Mouse (Mus musculus) urinary bladder, postnatal 14 days (tissue): Measurements from ENCODE around the gene Fzd5.

ENCODE experiments used
- DNase-seq: peaks from one replicate; pipeline ENCODE4 v3.0.0; 2021; ENCODE audit warnings: low spot score

Gene Fzd5

DNA sequence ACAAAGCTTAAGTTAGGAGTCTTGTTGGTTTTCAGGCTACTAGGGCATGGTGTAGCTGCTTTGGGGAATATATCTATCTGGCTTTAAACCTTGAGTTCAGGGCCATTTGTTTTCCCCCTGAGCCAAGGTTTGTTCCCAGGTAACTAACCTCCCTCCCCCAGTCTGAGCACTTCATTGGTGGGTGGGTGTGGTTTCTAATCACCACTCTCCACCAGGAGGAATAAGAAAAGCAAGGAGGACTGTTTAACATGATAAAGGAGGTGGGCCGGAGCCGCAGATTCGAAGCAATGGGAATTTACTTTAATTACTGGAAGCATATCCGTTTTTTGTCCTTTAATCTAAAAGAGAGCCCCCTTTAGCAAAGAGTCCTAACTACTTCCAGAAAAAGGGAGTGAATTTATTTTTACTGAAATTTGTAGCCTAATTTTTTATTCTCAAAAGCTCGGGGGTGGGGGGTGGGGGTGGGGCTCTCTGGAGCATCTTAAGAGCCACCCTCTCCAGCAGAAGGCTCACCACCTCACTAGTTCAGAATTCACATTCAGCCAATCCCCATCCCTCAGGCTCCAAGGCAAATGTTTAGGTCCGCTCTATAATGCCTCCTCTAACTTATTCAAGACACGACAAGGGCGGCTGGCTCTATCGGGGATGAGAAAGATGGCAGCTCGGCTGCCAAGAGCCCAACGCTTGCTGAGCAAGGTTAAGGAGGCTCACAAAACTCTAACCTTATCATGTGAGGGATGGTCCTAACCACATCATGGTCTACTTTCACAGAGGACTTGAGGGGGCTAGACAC, 3.9 kb downstream of the Fzd5 start:
- DNase-seq: no peak

DNA sequence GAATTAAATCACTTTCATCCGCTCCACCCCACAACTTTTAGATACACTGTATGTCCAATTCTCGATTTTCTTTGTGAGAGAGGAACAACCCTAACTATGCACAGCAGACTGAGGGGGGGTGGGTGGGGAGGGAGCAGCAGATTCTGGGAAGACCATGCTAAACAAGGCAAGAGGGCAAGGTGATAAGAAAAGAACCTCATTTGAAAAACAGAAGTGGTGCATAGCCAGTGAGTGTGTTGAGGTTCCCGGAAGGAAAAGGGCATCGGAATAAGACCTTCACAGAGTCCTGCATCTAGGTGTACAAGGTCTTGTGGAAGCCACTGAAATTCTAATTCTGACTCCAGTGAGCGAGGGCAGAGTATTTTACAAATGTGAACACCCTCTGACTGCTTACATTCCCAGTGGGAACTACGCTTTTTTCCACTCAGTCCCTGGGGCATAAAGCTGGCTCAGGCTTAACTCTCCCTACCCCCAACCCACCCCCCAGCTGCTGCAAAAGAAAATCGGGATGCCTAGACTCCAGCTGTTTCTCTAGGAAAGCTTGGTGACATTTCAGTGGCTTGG, 4.8 kb downstream of the Fzd5 start:
- DNase-seq: no peak

DNA sequence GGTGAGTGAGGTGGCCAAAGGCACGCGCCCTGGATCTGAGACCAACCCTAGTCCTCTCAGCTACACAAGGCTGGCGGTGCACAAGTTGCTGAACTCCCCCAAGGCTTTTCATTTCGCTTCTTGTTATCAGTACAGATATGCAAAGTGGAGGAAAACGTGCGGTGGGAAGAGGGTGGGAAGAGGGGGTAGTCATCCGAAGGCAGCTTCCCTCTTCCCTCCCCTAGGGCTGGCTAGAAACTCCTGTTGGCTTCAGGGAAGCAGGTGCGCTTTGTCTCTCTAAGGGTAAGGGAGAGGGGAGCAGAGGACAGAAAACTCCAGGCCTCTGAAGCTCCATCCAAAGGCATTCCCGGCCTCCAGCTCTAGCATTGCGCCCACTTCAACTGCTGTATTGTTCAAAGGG, 5.4 kb downstream of the Fzd5 start:
- DNase-seq: no peak

DNA sequence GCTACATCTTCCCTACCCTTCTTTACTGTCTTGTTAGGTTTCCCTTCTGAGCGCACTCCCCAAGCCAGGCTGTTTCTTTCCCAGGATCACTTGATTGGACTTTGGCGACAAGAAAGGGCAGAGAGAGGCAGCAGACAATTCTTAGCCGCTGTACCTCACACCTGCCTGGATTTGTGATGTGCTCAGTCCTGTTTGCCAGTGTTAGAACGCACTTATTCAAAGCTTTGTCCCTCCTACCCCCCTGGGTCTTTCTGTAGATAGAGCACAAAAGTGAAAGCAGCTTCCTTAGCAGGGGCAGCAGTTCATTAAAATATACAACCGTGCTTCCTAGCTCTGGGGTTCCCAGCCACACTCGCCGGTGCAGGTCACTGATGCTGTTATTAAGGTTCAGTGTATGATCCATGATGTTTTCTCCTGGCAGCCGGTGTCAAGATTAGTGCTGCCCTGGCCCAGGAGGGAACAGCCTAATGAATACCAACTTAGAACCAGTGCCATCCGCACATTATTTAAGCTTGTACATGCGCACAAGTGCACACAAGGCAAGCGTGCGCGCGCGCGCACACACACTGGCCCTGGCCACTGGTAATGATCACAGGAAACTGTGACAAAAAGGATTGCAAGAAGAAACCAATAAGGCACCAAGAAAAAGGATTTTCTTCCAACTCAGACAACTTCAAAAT, 6.1 kb downstream of the Fzd5 start:
- DNase-seq: no peak

DNA sequence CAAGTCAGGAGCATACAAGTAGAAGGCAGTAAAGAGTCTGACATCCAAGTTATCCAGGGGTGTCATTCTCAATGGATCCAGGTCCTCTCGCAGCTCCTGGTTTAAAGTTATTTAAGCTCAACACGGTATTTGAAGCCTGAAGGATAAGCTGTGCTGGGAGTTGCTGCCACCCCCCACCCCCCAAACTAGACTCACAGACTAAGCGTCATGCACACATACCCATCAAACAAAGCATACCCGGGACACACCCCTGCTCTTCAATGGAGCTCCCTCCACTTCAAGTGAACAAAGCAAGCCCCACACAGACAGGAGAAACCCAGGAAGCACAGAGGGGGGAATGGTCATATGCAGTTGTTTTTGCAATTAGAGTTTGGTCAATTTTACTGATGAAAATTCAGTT, 7.5 kb downstream of the Fzd5 start:
- DNase-seq: no peak

DNA sequence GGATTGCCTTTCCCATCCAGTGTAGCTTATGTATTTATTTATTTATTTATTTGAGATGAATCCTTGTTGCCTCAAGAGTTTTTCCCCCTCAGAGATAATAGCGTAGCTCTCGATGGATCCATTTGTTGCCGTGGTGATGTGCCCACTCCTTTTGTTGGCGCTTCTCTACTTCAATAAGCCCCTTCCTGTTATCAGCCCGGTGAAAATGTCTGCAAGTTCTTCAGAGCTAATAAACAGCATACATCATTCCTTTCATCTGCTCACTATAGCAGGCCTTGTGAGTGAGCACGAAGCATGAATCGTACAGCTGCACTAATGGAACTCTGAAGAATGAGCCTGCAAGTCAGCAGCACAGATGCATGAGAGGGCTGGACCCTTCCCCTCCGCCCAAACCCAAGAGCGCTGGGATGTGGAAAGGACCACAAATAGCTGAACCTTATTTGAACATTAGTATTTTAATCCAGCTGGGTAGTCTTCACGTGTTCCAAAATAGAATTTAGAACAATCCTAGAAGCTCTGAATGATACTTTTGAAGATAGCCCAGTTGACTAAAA, 16.4 kb downstream of the Fzd5 start:
- no peak for DNase-seq

DNA sequence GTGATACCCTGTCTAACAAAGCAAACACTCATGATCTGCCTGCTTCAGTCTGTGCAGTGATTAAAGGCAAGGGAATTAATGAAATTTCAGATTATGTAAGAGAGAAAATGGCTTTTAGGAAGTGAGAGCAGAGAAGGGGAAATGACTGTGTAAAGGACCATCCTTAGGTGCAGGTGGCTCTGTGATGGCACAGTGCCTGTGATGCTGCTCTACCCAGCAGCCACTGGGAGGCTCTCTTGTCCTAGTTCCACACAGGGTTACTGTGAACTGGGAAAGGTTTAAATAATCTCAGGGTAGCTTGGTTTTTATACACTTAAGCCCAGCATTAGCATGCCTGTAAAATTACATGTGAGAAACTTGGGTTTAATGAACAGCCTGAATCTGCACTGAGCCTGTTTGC, 20.0 kb downstream of the Fzd5 start:
- DNase-seq: peak; percentile 56

DNA sequence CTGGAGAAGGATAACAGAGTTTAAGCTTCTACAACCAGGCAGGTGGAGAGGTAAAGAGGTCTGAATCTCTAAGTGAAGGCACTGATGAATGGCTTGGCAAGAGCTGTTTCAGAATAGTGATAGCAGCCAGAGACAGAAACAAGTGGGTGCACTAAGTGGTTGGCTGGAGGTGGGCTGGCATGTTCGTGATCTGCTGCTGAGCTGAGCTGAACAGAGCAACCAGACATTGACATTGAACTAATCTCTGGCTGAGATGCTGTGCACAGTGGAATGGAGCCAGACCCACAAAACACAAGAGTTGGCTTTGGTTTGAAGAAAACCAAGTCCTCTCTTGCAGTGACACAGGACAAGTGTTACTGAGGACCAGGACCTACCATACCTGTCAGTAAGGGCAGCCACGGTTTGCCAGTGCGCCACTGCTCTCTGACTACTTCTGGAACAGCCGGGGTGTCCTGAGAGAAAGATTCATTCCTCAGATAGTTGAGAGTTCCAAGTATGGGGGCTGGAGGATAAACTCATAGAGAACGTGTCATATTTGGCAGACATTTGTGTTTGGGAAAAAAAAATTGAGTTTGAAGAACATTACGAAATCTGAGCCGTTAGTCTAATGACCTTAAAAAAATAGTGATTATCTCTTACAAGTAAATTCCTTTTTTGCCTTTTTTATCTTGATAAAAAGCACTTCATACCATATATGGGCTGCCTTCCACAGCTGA, 20.8 kb downstream of the Fzd5 start:
- DNase-seq: no peak

DNA sequence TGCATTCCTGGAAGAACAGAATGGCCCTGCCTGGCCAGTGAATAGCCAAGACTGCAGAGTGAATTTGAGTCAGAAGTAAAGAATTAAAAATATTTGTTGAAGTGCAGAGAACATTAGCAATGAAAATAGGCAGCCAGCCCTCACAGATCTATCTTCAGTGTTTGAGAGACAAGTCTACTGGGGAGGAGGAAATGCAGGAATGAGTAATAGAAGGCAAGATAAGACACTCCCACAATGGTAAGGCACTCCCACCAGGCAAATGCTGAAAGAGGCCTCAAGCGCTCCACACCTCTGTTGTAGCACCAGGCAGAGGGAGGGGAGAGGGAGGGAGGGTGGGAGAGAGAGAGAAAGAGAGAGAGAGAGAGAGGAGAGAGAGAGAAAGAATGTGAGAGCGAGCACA, 22.1 kb downstream of the Fzd5 start:
- DNase-seq: peak; percentile 9

DNA sequence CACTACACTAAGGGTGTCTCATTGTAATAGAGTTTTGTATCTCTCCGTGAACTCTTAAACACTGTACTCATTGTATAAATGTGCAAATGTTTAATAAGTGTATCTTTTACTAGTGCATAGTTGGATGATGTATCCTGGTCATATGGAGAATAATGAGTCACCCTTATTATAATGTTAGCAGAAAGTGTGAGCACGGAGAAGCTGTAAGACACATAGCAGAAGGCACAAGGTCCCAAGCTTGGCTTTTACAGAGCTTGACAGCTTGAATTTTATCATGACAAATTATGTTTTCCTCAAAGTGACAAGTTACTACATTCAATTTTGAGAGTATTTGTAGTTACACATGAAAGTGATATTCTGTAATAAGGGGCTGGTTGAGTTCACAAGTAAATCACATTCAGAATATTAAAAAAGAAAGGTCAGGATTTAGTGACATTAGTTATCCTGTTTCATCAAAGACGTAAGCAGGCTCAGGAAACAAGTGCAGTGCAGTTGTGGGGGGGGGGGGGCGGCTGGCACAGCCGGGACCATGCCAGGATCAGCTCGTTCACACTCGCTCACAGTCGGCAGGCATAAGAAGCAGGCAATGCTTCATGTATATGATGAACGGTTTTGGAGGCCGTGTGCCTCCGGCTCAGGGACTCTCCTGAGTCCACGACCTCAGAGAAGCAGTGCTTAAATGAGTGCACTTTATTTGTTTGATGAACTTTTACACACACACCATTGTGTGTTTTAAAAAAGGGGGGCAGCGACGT, 25.4 kb downstream of the Fzd5 start:
- DNase-seq: no peak

DNA sequence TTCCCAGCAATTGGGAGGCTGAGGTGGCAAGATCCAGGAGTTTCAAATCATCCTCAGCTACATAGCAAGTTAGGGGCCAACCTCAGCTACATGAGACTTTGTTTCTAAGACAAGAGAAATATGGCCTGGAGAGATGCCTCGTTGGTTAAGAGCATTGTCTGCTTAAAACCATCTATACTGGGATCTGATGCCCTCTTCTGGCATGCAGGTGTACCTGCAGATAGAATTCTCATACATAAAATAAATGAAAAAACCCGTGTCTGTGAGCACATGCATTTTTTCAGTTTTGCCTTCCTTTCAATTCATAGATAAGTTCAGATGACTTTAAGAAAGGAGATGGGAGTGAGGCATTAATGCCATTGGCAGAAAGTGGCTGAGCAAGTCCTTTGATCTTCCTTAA, 27.7 kb downstream of the Fzd5 start:
- DNase-seq: no peak

DNA sequence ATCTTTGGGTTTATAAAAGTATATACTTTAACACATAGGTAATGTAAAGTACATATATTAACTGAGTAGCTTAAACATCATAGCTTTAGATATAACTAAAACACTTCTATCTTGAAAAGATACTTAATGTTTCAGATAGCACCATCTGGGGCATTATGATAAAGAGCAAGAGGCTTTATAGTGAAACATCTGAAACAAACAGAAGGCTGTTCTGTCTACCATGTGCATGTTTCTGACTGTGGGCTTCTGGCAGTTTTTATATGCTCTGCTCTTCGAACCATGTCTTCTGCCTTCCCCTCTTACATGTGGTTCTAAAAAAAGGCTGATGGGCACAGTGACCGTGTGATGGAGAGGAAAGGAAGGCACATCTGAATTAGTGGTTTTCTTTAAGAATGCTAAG, 30.9 kb downstream of the Fzd5 start:
- no peak for DNase-seq

DNA sequence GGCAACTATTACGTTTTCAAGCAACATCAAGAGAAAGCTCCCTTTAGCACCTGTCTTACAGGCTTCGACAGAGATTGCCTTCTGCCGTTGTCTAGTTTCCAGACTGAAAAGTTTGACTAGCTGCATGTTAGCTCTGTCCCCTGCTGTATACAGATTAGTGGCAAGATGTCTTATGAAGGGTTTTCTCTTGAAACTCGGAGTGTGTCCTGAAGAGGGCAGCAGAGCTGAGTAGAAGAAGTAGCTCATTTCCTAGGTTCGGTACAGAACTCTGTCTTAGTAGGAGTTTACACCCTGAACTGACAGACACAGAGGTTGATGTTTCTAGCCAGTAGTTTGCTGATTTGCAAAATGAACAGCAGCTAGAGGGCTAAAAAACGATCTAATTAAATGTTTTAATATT, 32.3 kb downstream of the Fzd5 start:
- peak; percentile 75 for DNase-seq

DNA sequence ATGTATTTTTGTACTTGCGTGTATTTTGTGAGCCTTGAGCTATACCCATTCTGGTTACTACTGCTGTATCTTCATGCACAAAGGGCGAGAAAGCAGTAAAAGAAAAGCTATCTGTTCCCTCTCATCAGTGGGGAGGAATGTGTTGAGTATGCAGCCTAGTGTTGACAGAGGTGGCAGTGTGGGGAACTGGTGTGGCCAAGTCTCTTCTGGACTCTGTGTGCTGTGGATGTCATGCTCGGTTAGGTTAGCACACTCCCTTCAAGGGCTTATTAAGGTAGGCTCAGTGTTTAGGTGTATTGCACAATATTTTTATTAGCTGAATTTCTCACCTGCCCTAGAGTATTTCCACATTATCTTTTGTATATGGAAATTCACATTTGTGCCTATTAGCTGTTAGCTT, 35.8 kb downstream of the Fzd5 start:
- DNase-seq: no peak

DNA sequence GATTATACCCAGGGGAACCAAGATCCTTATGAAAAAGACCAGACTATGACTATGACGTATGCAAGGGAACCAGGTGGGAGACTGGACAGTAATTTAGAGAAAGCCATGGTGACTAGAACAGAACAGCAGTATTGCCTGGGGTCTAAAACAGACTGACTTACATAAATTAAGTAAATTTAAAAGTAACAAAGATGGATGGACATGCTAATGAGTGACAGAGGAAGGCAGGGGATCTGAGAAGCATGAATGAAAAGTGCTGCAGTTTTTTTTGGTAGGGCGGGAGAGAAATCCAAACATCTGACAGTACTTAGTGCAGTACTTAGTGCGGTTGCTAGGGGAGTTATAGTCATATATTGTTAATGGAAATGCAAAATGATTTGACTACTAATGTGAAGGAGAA, 42.4 kb downstream of the Fzd5 start:
- DNase-seq: no peak

DNA sequence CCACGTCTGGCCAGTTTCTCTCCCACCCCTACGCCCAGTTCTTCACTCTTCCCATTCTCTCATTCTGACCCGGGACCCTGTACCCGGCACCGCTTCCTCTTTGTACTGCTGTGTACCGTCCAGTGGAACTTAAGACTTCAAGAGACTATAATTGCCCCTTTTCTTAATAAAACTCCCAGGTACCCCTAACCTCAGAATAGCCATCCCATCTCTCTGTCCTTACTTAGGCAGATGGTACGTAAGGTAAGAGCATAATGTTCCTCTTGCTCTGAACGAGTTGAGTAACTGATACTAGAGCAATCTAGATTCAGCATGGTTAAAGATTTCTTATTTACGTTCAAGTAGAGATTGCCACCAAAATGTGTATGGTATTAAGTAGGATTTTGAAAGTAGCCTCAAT, 46.0 kb downstream of the Fzd5 start:
- no peak for DNase-seq

DNA sequence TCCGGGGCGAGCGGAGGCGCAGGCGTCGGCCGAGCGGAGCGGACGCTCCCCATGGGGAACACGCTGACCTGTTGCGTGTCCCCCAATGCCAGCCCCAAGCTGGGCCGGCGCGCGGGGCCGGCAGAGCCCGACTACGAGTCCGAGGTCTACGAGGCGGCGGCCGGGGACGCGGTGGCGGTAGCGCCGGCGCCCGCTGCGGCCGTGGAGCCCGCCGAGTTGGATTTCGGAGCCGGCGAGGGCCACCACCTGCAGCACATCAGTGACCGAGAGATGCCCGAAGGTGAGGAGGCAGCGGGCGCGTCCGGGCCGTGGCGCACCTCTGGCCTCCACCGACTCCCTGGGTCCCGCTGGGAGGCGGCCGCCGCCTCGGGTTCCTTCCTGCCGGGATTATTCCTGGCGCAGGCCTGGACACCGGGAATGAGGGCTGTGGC, 46.4 kb downstream of the Fzd5 start:
- peak; percentile 39 for DNase-seq

DNA sequence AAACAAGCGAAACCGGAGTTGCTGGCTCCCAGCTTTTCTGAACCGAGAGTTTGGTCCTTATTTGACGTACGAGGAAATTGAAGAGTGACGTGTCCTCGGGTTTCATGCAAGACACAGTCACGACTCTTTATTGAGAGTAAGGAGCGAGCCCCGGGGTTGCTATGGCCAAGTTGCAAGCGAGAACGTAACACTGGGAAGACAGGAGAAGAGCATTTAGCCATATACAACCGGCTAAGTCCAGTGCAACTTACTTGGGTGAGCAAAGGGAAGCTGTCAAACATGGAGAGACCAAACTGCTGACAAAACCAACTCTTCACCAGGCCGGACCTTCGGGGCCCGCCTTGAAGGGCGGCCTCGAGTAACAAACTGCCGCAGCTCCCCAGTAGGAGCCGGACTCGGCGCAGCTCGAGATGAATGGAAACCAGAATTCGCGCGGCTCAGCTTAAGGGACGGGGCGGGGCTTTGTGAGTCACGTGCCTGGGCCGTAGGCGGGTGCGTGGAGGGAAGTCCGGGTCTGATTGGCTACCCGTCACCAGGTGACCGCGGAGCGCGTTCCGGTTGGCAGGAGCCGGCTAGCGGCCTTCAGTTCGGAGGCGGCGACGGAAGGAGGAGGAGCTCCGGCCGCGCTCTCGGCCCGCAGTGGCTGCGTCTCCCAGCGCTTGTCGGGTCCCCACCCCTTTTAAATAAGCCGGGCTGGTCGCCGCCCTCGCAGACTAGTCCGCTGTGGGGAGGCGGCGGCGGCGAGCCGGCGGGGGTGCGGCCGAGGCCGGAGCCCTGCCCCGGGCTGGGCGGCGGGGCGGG, 47.1 kb downstream of the Fzd5 start, which contains the start of gene Ccnyl1:
TSS of gene Ccnyl1 (plus strand) at position 243 of the 801 bp plus-strand sequence.
- DNase-seq: peak; percentile 99

DNA sequence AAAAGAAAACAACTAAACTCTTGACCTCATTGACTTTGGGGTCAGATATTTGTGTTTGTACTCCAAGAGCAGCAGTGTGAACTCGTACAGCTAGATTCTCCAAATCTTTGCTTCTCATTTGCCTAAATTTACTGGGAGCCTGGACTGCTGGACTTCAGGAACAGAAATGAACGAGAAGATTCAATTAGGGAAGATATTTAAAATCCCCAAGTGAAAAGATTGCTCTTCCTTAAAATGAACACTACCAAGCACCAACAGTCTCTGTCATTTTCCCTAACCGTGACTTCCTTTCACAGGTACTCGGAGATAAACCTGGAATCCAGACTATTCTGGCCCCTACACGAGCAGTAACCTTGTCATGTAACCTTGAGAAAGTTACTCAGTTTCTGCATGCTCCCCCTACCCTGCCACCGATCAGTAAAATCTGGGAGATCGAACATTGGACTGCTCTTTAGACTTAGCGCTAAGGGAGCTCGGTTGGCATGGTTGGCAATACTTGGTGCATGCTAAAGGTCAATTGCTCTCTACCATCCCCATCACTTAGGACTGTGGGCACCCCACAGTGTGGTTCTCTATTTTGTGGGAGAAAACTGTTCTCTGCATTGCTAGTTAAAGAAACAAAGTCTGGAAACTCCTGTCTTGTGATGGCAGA, 47.9 kb downstream of the Fzd5 start:
- no peak for DNase-seq

DNA sequence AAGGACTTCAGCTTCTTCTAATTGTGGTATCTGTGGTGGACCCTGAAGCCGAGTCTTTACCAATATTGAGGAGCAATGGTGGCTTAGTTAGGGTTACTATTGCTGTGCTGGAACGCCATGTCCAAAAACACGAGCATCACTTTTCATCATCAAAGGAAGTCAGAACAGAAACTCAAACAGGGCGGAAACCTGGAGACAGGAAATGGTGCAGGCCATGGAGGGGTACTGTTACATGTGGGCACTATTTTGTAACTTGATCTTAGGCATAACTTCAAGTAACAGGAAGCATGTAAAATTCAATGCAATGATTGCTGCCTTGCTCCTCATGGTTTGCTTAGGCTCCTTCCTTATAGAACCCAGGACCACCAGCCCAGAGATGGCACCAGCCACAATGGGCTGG, 49.5 kb downstream of the Fzd5 start:
- DNase-seq: no peak
